Mouse (Mus musculus) heart, postnatal 0 days (tissue): ENCODE measurements around the gene Gm43518. TPM values are rescaled to one million over a fixed set of nuclear protein-coding genes. Genes with fewer than 3 reads are reported as not detected.

Experiments used
- ATAC-seq: fragments of 200-750 bp; cut with Nextera tagmentation; 2 replicates; pipeline ENCODE4 v1.8.0; 2017; ENCODE audit warnings: low read depth, moderate number of reproducible peaks, moderate library complexity; ENCODE audit not compliant: insufficient read depth
- DNase-seq: peaks from one replicate; pipeline ENCODE4 v3.0.0-alpha.2; 2016; ENCODE audit warnings: low spot score
- H3K27ac ChIP-seq: fragments of 300-500 bp; sonication (generic); 2 replicates; pipeline ENCODE4 v1.5.1; 2014; ENCODE audit warnings: low read depth, mild to moderate bottlenecking
- H3K27me3 ChIP-seq: fragments of 300-500 bp; sonication (generic); 2 replicates; pipeline ENCODE4 v1.6.1; 2014; ENCODE audit warnings: low read length, mixed read lengths; ENCODE audit not compliant: control insufficient read depth, insufficient read depth
- H3K36me3 ChIP-seq: fragments of 300-500 bp; sonication (generic); replicated peaks from 2 replicates; pipeline ENCODE4 v1.6.1; 2014; ENCODE audit warnings: low read length, mixed read lengths; ENCODE audit not compliant: control insufficient read depth, insufficient read depth
- H3K4me1 ChIP-seq: fragments of 300-500 bp; sonication (generic); 2 replicates; pipeline ENCODE4 v1.6.1; 2014; ENCODE audit warnings: antibody characterized with exemption; ENCODE audit not compliant: control insufficient read depth, insufficient read depth
- H3K4me2 ChIP-seq: fragments of 300-500 bp; sonication (generic); 2 replicates; pipeline ENCODE4 v1.6.1; 2014; ENCODE audit warnings: low read depth, mild to moderate bottlenecking, low read length, moderate library complexity
- H3K4me3 ChIP-seq: fragments of 300-500 bp; sonication (generic); 2 replicates; pipeline ENCODE4 v1.5.1; 2014; ENCODE audit warnings: low read depth, low read length
- H3K9ac ChIP-seq: fragments of 300-500 bp; sonication (generic); replicated peaks from 2 replicates; pipeline ENCODE4 v1.6.1; 2014; ENCODE audit warnings: low read depth, low read length, mixed read lengths
- H3K9me3 ChIP-seq: fragments of 300-500 bp; sonication (generic); replicated peaks from 2 replicates; pipeline ENCODE4 v1.6.1; 2016; ENCODE audit warnings: low read length; ENCODE audit not compliant: control insufficient read depth
- CTCF ChIP-seq: IDR thresholded peaks from 2 replicates; pipeline ENCODE4 v1.5.1; 2016; ENCODE audit warnings: antibody characterized with exemption, control low read depth, low read depth
- EP300 ChIP-seq: IDR thresholded peaks from 2 replicates; pipeline ENCODE4 v1.6.1; 2016; ENCODE audit warnings: antibody characterized with exemption, low read depth
- WGBS: fragments of 180-500 bp; shearing (Covaris S2); extraction: QIAGEN DNeasy Blood & Tissue Kit; methylation state at CpG from one replicate; pipeline ENCODE4 v1.1.7; 2014; 5-methylcytosine and 5-hydroxymethylcytosine counted together
- polyA plus RNA-seq: library from polyadenylated mRNA; unstranded; fragments of >200 nt; fragmentation: Nextera tagmentation; extraction: Ambion mirVana; gene quantifications from 2 replicates; pipeline ENCODE4 v1.2.1, GENCODE M21; 2015
- total RNA-seq: library from RNA; depleted of rRNA; stranded (reverse); fragments of >200 nt; gene quantifications from 2 replicates; pipeline ENCODE4 v1.2.3, GENCODE M21; 2014; ENCODE audit warnings: low replicate concordance

The Gm43518 gene
- total and polyA plus RNA-seq, 2 experiments from 2014 or later, result 1.8 TPM; not detected in 1

DNA sequence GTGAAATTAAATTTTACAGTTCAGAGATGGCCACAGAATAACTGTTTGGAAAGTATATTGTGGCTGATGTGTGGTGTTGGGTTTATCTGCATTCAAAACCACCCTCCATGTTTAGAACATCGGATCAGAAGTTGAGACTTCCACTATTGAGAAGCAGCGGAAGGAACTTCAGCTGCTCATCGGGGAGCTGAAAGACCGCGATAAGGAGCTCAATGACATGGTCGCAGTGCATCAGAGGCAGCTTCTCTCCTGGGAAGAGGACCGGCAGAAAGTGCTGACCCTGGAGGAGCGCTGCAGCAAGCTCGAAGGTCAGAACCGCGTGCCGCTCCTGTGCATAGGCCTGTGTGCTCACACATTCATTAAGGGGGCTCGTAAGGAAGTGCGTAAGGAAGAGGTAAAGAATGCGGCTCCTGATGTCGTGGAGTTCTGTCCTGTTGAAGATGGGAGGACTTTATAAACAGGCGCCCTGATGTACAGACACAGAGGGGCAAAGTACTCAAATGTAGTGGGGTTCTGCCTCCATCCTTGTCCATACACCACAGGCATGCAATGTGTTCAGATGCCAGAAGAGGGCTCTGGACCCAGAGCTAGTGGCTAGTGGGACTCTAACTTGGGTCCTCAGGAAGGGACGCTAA lies 6.9 kb downstream of the Gm43518 start:
- TF ChIP-seq CTCF (peak; percentile 36; the same call in 1 of the 2 replicates), EP300 (no peak)
- Histone ChIP-seq H3K27ac (no peak overlapping the region), H3K27me3 (no peaks in the 10 kb centered on the region), H3K9ac (no peak overlapping the region), H3K4me3 (no peak overlapping the region), H3K9me3 (no peaks in the 10 kb centered on the region), H3K36me3 (no peaks in the 10 kb centered on the region), H3K4me1 (peaks cover 6% of the 10 kb centered on the region; the same call in 1 of the 2 replicates), H3K4me2 (peak overlapping the region; percentile 13; the same call in 1 of the 2 replicates)
- no peak for DNase-seq
- no peak for ATAC-seq
- 26% methylated on average over 18 of the region's 18 CpGs for WGBS

- DNase-seq (no peak), ATAC-seq (no peak)
- H3K27me3 ChIP-seq, result no peaks in the 10 kb centered on the region
- H3K4me3 ChIP-seq, result no peak overlapping the region
- H3K27ac ChIP-seq, result no peak overlapping the region
- WGBS, result 80% methylated on average over 5 of the region's 5 CpGs
- H3K4me1 ChIP-seq, result 0 out of 2 replicates have a peak, but pooled peaks cover 3% of the 10 kb centered on the region
- H3K9ac ChIP-seq, result no peak overlapping the region
- no peaks in the 10 kb centered on the region for H3K36me3 ChIP-seq
- TF ChIP-seq CTCF (no peak), EP300 (no peak)
- no peak overlapping the region for H3K4me2 ChIP-seq
- no peaks in the 10 kb centered on the region for H3K9me3 ChIP-seq
Observed at GRCm38 (mm10) chr5:123935931-123936330, 8.7 kb downstream of the Gm43518 start.

GRCm38 (mm10) chr5:123938479-123938878 lies 11.3 kb downstream of the Gm43518 start:
- Histone ChIP-seq H3K27ac (no peak overlapping the region), H3K9me3 (no peaks in the 10 kb centered on the region), H3K36me3 (no peaks in the 10 kb centered on the region), H3K4me1 (no peaks in the 10 kb centered on the region), H3K9ac (no peak overlapping the region), H3K27me3 (no peaks in the 10 kb centered on the region), H3K4me3 (no peak overlapping the region), H3K4me2 (no peak overlapping the region)
- no peak for ATAC-seq
- no peak for DNase-seq
- 76% methylated on average over 5 of the region's 5 CpGs for WGBS
- TF ChIP-seq CTCF (no peak), EP300 (no peak)

- WGBS, result 69% methylated on average over 4 of the region's 4 CpGs
- no peak for ATAC-seq
Observed at GRCm38 (mm10) chr5:123946546-123946945, 19.3 kb downstream of the Gm43518 start.

GRCm38 (mm10) chr5:123947041-123947761 lies 20.0 kb downstream of the Gm43518 start:
- no peak overlapping the region for H3K4me2 ChIP-seq
- H3K27ac ChIP-seq, result no peak overlapping the region
- no peaks in the 10 kb centered on the region for H3K27me3 ChIP-seq
- WGBS, result 52% methylated on average over 7 of the region's 7 CpGs
- peak; percentile 81 for TF ChIP-seq CTCF
- TF ChIP-seq EP300, result no peak
- ATAC-seq (no peak), DNase-seq (peak; percentile 78)
- no peak overlapping the region for H3K4me3 ChIP-seq
- H3K9me3 ChIP-seq, result no peaks in the 10 kb centered on the region
- no peak overlapping the region for H3K9ac ChIP-seq
- H3K36me3 ChIP-seq, result no peaks in the 10 kb centered on the region
- no peaks in the 10 kb centered on the region for H3K4me1 ChIP-seq

More at GRCm38 (mm10) chr5:123946546-123946945, 19.3 kb downstream of the Gm43518 start:
- H3K9me3 ChIP-seq, result no peaks in the 10 kb centered on the region
- H3K9ac ChIP-seq, result no peak overlapping the region
- no peak overlapping the region for H3K4me3 ChIP-seq
- H3K4me1 ChIP-seq, result no peaks in the 10 kb centered on the region
- H3K27me3 ChIP-seq, result no peaks in the 10 kb centered on the region
- no peak for TF ChIP-seq CTCF
- TF ChIP-seq EP300, result no peak
- H3K4me2 ChIP-seq, result no peak overlapping the region
- H3K27ac ChIP-seq, result no peak overlapping the region
- H3K36me3 ChIP-seq, result no peaks in the 10 kb centered on the region
- no peak for DNase-seq
